Mouse (Mus musculus): Measurements from ENCODE around the gene Phc2. TPM values are rescaled to one million over a fixed set of nuclear protein-coding genes. Genes with fewer than 3 reads are reported as not detected.

Phc2 gene
- polyA plus RNA-seq, 1 experiment from 2014 or later = 89.2 TPM

DNA sequence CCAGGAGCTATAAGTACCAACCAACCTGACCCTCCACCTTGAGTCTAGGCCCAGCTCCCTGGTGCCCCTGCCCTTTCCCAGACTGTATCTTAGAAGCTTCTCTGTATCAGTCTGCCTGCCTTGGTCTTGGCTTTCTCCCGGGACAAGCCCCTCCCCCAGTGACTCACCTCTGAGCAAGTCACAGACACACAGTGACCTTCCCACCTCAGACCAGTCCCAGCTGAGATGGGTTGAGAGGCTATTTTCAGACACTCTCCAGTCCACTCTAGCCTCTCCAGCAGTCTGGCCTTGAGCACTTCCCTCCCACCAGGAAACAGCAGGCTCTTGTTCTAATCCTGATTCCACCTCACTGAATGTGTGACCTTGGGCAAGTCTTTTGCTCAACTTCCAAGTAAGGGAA is 139.2 kb downstream of the Phc2 start:
- DNase-seq (ENCODE audit: low read depth, low spot score) (peak; percentile 59), ATAC-seq (peak; percentile 66)
- H3K27me3 ChIP-seq = no peaks in the 10 kb centered on the region
- POLR2A ChIA-PET = interaction anchor here (0.8 to 1.6 kb wide), 3 partner anchors 11 to 34 kb away, joined by 3 to 6 read pairs (median 6); no protein-coding TSS in a partner anchor
- TF ChIP-seq CTCF (IDR thresholded peaks at IDR 0.05) = no peak
- CTCF ChIA-PET = interaction anchor here (1.8 kb wide), 1 partner anchor 10 kb away, joined by 6 read pairs; no protein-coding TSS in a partner anchor
- in situ Hi-C loops (cut with MboI; ENCODE audit: low pct_unique_long_range_greater_than_20kb) = no loop called here

DNA sequence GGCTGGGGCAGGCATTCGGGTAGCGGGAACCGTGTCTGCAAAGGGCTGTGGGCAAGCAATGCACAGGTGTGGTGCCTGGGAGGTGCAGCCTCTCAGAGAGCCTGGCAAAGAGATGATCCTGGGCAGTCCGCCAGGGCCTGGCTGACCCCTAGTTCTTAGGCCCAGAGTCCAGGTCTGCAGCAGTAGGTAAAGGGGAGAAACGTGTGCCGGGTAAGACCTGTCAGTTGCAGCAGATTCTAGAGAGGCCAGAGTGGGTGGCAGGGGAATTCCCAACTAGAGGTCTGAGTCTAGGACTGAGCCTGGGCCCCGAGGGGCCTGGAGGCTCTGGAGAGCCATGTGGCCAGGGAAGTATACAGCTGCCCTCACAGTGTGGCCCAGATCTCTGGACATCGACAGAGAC is 139.7 kb downstream of the Phc2 start:
- ChIA-PET POLR2A (interaction anchor here (0.8 to 1.6 kb wide), 3 partner anchors 10 to 35 kb away, joined by 3 to 6 read pairs (median 6); no protein-coding TSS in a partner anchor), CTCF (interaction anchor here (1.8 kb wide), 1 partner anchor 10 kb away, joined by 6 read pairs; no protein-coding TSS in a partner anchor)
- no peak for DNase-seq (ENCODE audit: low read depth, low spot score)
- in situ Hi-C loops (cut with MboI; ENCODE audit: low pct_unique_long_range_greater_than_20kb) = no loop called here
- no peak for ATAC-seq
- TF ChIP-seq CTCF (IDR thresholded peaks at IDR 0.05) = no peak
- H3K27me3 ChIP-seq = no peaks in the 10 kb centered on the region

GRCm38 (mm10) chr4:128795596-128795995 is 141.1 kb downstream of the Phc2 start:
- H3K27me3 ChIP-seq = no peaks in the 10 kb centered on the region
- in situ Hi-C loops (cut with MboI; ENCODE audit: low pct_unique_long_range_greater_than_20kb) = no loop called here
- ChIA-PET POLR2A (interaction anchor here (0.6 kb wide), 1 partner anchor 42 kb away, joined by 3 read pairs; no protein-coding TSS in a partner anchor), CTCF (no interaction called here)
- ATAC-seq = no peak
- no peak for TF ChIP-seq CTCF (IDR thresholded peaks at IDR 0.05)
- DNase-seq (ENCODE audit: low read depth, low spot score) = no peak

GRCm38 (mm10) chr4:128796788-128797187 is 142.3 kb downstream of the Phc2 start:
- no peak for TF ChIP-seq CTCF (IDR thresholded peaks at IDR 0.05)
- ATAC-seq (no peak), DNase-seq (ENCODE audit: low read depth, low spot score) (no peak)
- no peaks in the 10 kb centered on the region for H3K27me3 ChIP-seq
- in situ Hi-C loops (cut with MboI; ENCODE audit: low pct_unique_long_range_greater_than_20kb) = no loop called here
- ChIA-PET POLR2A (no interaction called here), CTCF (no interaction called here)

DNA sequence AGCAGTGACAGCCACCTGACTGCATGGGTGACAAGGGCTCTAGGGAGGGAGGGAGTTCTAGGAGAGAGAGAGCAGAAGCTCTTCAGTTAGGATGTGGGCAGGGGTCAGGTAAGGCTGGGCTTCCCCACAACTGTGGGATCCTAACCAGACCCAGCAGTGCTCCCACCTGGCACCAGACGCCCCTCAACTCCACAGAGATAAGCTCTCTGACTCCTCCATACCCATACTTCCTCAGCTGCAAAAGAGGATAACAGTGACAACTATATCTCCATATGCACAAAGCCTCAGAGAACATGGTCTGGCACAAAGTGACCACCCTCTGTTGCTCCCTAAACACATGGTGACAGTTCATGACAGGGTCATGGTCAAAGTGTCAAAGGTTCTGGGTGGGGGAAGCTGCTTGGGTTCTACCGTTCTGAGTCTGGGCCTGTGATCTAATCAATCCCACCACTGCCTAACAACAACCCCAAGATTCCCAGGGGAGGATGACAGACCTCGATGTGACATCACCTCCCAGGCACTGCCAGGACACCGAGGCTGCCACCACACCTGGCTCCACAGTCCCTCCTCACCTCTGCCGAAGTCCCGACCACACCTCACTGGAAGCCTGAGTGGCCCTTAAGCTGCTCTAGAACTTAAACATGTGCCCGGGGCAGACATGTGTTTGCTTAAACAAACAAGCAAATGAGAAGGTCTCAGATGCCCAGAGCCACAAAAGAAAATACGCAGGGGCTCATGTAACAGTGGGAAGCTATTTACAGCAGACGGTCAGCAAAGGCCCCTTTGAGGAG is 147.4 kb downstream of the Phc2 start:
- ATAC-seq = no peak

More for the DNA sequence above, 147.4 kb downstream of the Phc2 start:
- no peak for DNase-seq (ENCODE audit: low read depth, low spot score)
- ChIA-PET CTCF (no interaction called here), POLR2A (no interaction called here)
- no peak for TF ChIP-seq CTCF (IDR thresholded peaks at IDR 0.05)
- H3K27me3 ChIP-seq = no peaks in the 10 kb centered on the region
- in situ Hi-C loops (cut with MboI; ENCODE audit: low pct_unique_long_range_greater_than_20kb) = no loop called here

Other genes starting within 250 kb of the Phc2 start
- gene Zscan20, start 44.6 kb upstream of the Phc2 start, polyA plus RNA-seq (2021) = 2.8 TPM
- not detected for gene Tlr12, start 36.1 kb upstream of the Phc2 start, polyA plus RNA-seq (2021)
- gene A3galt2, start 100.7 kb downstream of the Phc2 start, polyA plus RNA-seq (2021) = 0.04 TPM
- 19.9 TPM for gene Zfp362, start 151.3 kb downstream of the Phc2 start, polyA plus RNA-seq (2021)
- 2.2 TPM for gene Trim62, start 228.9 kb downstream of the Phc2 start, polyA plus RNA-seq (2021)